Mouse (Mus musculus) ES-Bruce4 (cell line): Measurements from ENCODE around the gene Pinlyp.

ENCODE experiments used
- CTCF ChIP-seq: IDR thresholded peaks from one replicate; pipeline ENCODE4 v1.8.1; 2011; ENCODE audit warnings: low read depth, low read length
- EP300 ChIP-seq: IDR thresholded peaks from 2 replicates; pipeline ENCODE4 v1.6.1; 2011; ENCODE audit warnings: low read depth, low read length; ENCODE audit not compliant: insufficient read depth
- POLR2A ChIP-seq: IDR thresholded peaks from one replicate; pipeline ENCODE4 v1.8.1; 2011; ENCODE audit warnings: low read length; ENCODE audit not compliant: insufficient read depth

DNA sequence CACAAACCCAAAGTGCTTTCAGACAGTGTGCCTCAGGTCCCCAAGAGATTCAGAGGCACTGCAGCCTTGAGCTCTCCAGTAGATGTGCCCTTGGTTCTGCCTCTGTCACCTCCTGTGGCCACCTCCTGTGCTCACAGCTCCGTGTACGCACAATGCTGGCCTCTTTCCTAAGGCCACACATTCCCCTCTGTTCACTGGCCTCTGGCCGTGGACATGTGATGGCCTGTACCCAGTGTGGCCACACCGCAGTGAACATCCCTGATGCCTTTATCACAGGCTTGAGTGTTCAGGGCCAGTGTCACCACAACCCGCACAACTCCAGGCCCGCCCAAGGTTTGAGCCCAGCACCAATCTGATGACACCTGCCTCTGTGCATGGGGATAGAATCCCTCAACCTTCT, 39.0 kb upstream of the Pinlyp start:
- TF ChIP-seq EP300 (no peak), CTCF (no peak), POLR2A (no peak)
